Mouse (Mus musculus): ENCODE measurements around the gene Cdiptos. TPM values are rescaled to one million over a fixed set of nuclear protein-coding genes. Genes with fewer than 3 reads are reported as not detected.

Cdiptos gene
- polyA plus RNA-seq (2012; ENCODE audit: insufficient read depth, insufficient read length, missing spikeins) = 7.3 and 7.4 TPM in 2 replicates

- TF ChIP-seq CTCF (IDR thresholded peaks at IDR 0.05; ENCODE audit: low read depth, low read length) = peak; percentile 93
- no peak; the same call in 1 of the 2 replicates for TF ChIP-seq POLR2A (IDR thresholded peaks at IDR 0.05; ENCODE audit: borderline replicate concordance, low read depth, low read length)
- Histone ChIP-seq H3K4me3 (ENCODE audit: insufficient read depth, low read length) (peak within 1 kb of the TSS; percentile 76), H3K27ac (ENCODE audit: insufficient read depth, low read depth, low read length) (peak within 1 kb of the TSS; percentile 97), H3K4me1 (ENCODE audit: control insufficient read depth, insufficient read depth, low read length) (peaks cover 10% of the 10 kb centered on the region)
Measured at GRCm38 (mm10) chr7:126975950-126976866, at the start of gene Cdiptos. Cdiptos (minus strand) TSS chr7:126976098.

- Histone ChIP-seq H3K27ac (ENCODE audit: insufficient read depth, low read depth, low read length) (peak overlapping the region; percentile 94), H3K4me1 (ENCODE audit: control insufficient read depth, insufficient read depth, low read length) (peaks cover 31% of the 10 kb centered on the region), H3K4me3 (ENCODE audit: insufficient read depth, low read length) (peak overlapping the region; percentile 76)
- TF ChIP-seq CTCF (IDR thresholded peaks at IDR 0.05; ENCODE audit: low read depth, low read length) (no peak), POLR2A (IDR thresholded peaks at IDR 0.05; ENCODE audit: borderline replicate concordance, low read depth, low read length) (peak; percentile 22; the same call in 1 of the 2 replicates)
Measured at GRCm38 (mm10) chr7:127024755-127025555, 49.1 kb upstream of the Cdiptos start.

- peak overlapping the region; percentile 76 for H3K4me3 ChIP-seq (ENCODE audit: insufficient read depth, low read length)
- peak overlapping the region; percentile 94 for H3K27ac ChIP-seq (ENCODE audit: insufficient read depth, low read depth, low read length)
- H3K4me1 ChIP-seq (ENCODE audit: control insufficient read depth, insufficient read depth, low read length) = peaks cover 31% of the 10 kb centered on the region
- TF ChIP-seq CTCF (IDR thresholded peaks at IDR 0.05; ENCODE audit: low read depth, low read length) (no peak), POLR2A (IDR thresholded peaks at IDR 0.05; ENCODE audit: borderline replicate concordance, low read depth, low read length) (no peak)
Measured at GRCm38 (mm10) chr7:127023896-127024690, 48.2 kb upstream of the Cdiptos start.

GRCm38 (mm10) chr7:127023272-127023691 lies 47.4 kb upstream of the Cdiptos start:
- Histone ChIP-seq H3K27ac (ENCODE audit: insufficient read depth, low read depth, low read length) (no peak overlapping the region), H3K4me1 (ENCODE audit: control insufficient read depth, insufficient read depth, low read length) (peaks cover 26% of the 10 kb centered on the region)
- no peak for TF ChIP-seq POLR2A (IDR thresholded peaks at IDR 0.05; ENCODE audit: borderline replicate concordance, low read depth, low read length)
- TF ChIP-seq CTCF (IDR thresholded peaks at IDR 0.05; ENCODE audit: low read depth, low read length) = no peak

GRCm38 (mm10) chr7:127022528-127023271 lies 46.8 kb upstream of the Cdiptos start:
- no peak for TF ChIP-seq POLR2A (IDR thresholded peaks at IDR 0.05; ENCODE audit: borderline replicate concordance, low read depth, low read length)
- H3K27ac ChIP-seq (ENCODE audit: insufficient read depth, low read depth, low read length) = no peak overlapping the region
- H3K4me3 ChIP-seq (ENCODE audit: insufficient read depth, low read length) = peak overlapping the region; percentile 25; the same call in 1 of the 2 replicates
- H3K4me1 ChIP-seq (ENCODE audit: control insufficient read depth, insufficient read depth, low read length) = peaks cover 21% of the 10 kb centered on the region

More at GRCm38 (mm10) chr7:127023272-127023691, 47.4 kb upstream of the Cdiptos start:
- peak overlapping the region; percentile 25 for H3K4me3 ChIP-seq (ENCODE audit: insufficient read depth, low read length)

GRCm38 (mm10) chr7:127021563-127022527 lies 45.9 kb upstream of the Cdiptos start:
- no peak for TF ChIP-seq POLR2A (IDR thresholded peaks at IDR 0.05; ENCODE audit: borderline replicate concordance, low read depth, low read length)
- TF ChIP-seq CTCF (IDR thresholded peaks at IDR 0.05; ENCODE audit: low read depth, low read length) = no peak
- H3K27ac ChIP-seq (ENCODE audit: insufficient read depth, low read depth, low read length) = no peak overlapping the region
- H3K4me1 ChIP-seq (ENCODE audit: control insufficient read depth, insufficient read depth, low read length) = peaks cover 21% of the 10 kb centered on the region
- H3K4me3 ChIP-seq (ENCODE audit: insufficient read depth, low read length) = no peak overlapping the region

GRCm38 (mm10) chr7:127020901-127021562 lies 45.1 kb upstream of the Cdiptos start, which contains the start of the genes Gm42742 and Prrt2:
Gm42742 (minus strand) TSS chr7:127021097.
Prrt2 (minus strand) TSS chr7:127021211.
- H3K27ac ChIP-seq (ENCODE audit: insufficient read depth, low read depth, low read length) = no peak within 1 kb of the TSS
- peaks cover 21% of the 10 kb centered on the region for H3K4me1 ChIP-seq (ENCODE audit: control insufficient read depth, insufficient read depth, low read length)
- no peak for TF ChIP-seq POLR2A (IDR thresholded peaks at IDR 0.05; ENCODE audit: borderline replicate concordance, low read depth, low read length)
- TF ChIP-seq CTCF (IDR thresholded peaks at IDR 0.05; ENCODE audit: low read depth, low read length) = no peak
- H3K4me3 ChIP-seq (ENCODE audit: insufficient read depth, low read length) = no peak within 1 kb of the TSS

All from bone marrow macrophage, adult 2 months (primary cell).